Mouse (Mus musculus) cerebellum, adult 2 months (tissue): ENCODE results near the gene Magea5. TPM values are rescaled to one million over a fixed set of nuclear protein-coding genes. Genes with fewer than 3 reads are reported as not detected.
"Not testable (repeated sequence)": the region's sequence is repeated elsewhere in the genome, so short reads cannot be mapped to it uniquely, and the experiment has no call there.

Experiments
- DNase-seq, 2 experiments: peaks; one replicate each; pipeline ENCODE4 v3.0.0; 2021
- H3K27ac ChIP-seq: fragments of 200-500 bp; 2 replicates; pipeline ENCODE4 v1.5.1; 2012; ENCODE audit warnings: low read length, control low read depth, inconsistent platforms; ENCODE audit not compliant: insufficient read depth
- H3K27me3 ChIP-seq: fragments of 200-500 bp; 2 replicates; pipeline ENCODE4 v1.6.1; 2012; ENCODE audit warnings: inconsistent platforms, mild to moderate bottlenecking, low read length, moderate library complexity; ENCODE audit not compliant: control insufficient read depth, insufficient read depth
- H3K4me1 ChIP-seq: fragments of 200-500 bp; 2 replicates; pipeline ENCODE4 v1.6.1; 2011; ENCODE audit warnings: low read length; ENCODE audit not compliant: control insufficient read depth, insufficient read depth
- H3K4me3 ChIP-seq: fragments of 200-500 bp; replicated peaks from 2 replicates; pipeline ENCODE3; 2011; ENCODE audit warnings: mild to moderate bottlenecking, low read depth, low read length, control low read depth; ENCODE audit not compliant: insufficient read depth
- CTCF ChIP-seq: fragments of 200-500 bp; IDR thresholded peaks from 2 replicates; pipeline ENCODE4 v1.5.1; 2011; ENCODE audit warnings: low read depth, mild to moderate bottlenecking, control low read depth, low read length, moderate library complexity, borderline replicate concordance; ENCODE audit not compliant: insufficient read depth
- POLR2A ChIP-seq: fragments of 200-500 bp; IDR thresholded peaks from 2 replicates; pipeline ENCODE4 v1.6.1; 2011; ENCODE audit warnings: low read length, control low read depth, borderline replicate concordance; ENCODE audit not compliant: insufficient read depth
- WGBS: fragments of 180-500 bp; shearing (Covaris S2); methylation state at CpG from one replicate; pipeline ENCODE4 v1.1.7; 2018; 5-methylcytosine and 5-hydroxymethylcytosine counted together
- polyA plus RNA-seq: library from polyadenylated mRNA; depleted of rRNA; stranded (reverse); fragments of >200 nt; gene quantifications from 2 replicates; pipeline ENCODE4 v1.2.3, GENCODE M21; 2012; rRNA removed

The Magea5 gene
- not detected in 2 replicates for polyA plus RNA-seq

DNA sequence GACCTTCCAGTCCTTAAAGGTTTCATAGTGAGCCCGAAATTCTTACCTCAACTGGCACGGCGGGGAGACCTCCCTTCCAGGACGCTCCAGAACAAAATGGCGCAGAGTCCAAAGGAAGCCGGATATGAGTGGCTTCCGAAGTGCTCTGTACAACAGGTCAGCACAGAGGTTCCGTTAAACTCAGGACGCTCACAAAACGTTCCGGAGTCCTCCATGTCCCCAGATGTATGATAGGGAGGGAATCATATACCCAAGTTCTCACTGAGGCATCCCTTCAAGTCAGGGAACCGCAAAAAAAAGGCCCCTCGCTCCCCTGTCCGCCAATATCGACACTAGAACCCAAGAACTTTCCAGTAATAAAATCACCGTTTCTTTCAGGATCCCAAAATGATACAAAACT, at the start of gene Magea5:
Magea5 (minus strand) TSS at position 101 of the 400 bp plus-strand sequence.
- not testable (repeated sequence) for H3K27ac ChIP-seq, H3K4me1 ChIP-seq, DNase-seq, H3K27me3 ChIP-seq, H3K4me3 ChIP-seq
- WGBS = 80% methylated on average over 16 of the region's 16 CpGs

- DNase-seq = peak in 1 of 2 experiments; percentile 4
- H3K27me3 ChIP-seq = no peaks in the 10 kb centered on the region
- H3K4me1 ChIP-seq = no peaks in the 10 kb centered on the region
- TF ChIP-seq POLR2A (no peak), CTCF (no peak)
- H3K27ac ChIP-seq = no peak overlapping the region
- no peak overlapping the region for H3K4me3 ChIP-seq
These were observed 35.1 kb upstream of the Magea5 start for GRCm38 (mm10) chrX:155098024-155098423.

DNA sequence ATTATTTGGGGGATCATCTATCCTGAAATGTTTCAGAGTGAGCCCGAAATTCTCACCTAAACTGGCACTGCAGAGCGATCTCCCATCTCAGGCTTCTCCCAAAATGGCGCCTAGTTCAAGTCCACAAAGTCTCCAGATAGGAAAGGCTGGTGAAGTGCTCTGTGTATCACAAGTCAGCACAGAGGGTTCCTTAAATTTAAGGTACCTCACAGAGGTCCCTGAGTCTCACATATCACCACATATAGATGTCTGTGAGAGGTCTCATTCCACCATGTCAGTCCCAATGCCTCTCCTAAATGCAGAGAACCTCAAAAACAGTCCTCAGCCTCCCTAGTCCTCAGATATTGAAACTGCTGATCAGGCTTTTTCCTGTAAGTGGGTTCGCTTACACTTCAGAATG, 30.6 kb upstream of the Magea5 start, which contains the start of gene Magea2:
Magea2 (minus strand) TSS at position 101 of the 400 bp plus-strand sequence.
- not testable (repeated sequence) for H3K27me3 ChIP-seq, H3K4me1 ChIP-seq, DNase-seq, H3K4me3 ChIP-seq, H3K27ac ChIP-seq
- 77% methylated on average over 4 of the region's 4 CpGs for WGBS

- H3K27me3 ChIP-seq, H3K27ac ChIP-seq, H3K4me1 ChIP-seq, DNase-seq, H3K4me3 ChIP-seq: not testable (repeated sequence)
- 100% methylated on average over 1 of the region's 2 CpGs for WGBS
These were observed 26.7 kb upstream of the Magea5 start, which contains the start of gene Magea1 for GRCm38 (mm10) chrX:155089693-155090092. TSS of gene Magea1 (minus strand) at chrX:155089793.

Other genes starting within 250 kb of the Magea5 start
- gene Cldn34b1, start 172.9 kb downstream of the Magea5 start, polyA plus RNA-seq = not detected in 2 replicates
- gene Magea6, start 127.2 kb downstream of the Magea5 start, polyA plus RNA-seq = not detected in 2 replicates
- gene Magea3, start 113.6 kb downstream of the Magea5 start, polyA plus RNA-seq = not detected in 2 replicates
- gene Magea8, start 67.3 kb downstream of the Magea5 start, polyA plus RNA-seq = not detected in 2 replicates
- not detected in 2 replicates for gene Magea1, start 26.6 kb upstream of the Magea5 start, polyA plus RNA-seq
- not detected in 2 replicates for gene Magea2, start 30.5 kb upstream of the Magea5 start, polyA plus RNA-seq
- 0.10 TPM in 1 of 2 replicates, not detected in the other for gene Cldn34b2, start 65.3 kb upstream of the Magea5 start, polyA plus RNA-seq
- 96.4 and 106 TPM in 2 replicates for gene Sat1, start 153.3 kb upstream of the Magea5 start, polyA plus RNA-seq
- 16.1 and 16.5 TPM in 2 replicates for gene Acot9, start 199.3 kb upstream of the Magea5 start, polyA plus RNA-seq